Mouse (Mus musculus) hindbrain, embryonic 12.5 days (tissue): ENCODE data around the gene Rab3c. TPM values are rescaled to one million over a fixed set of nuclear protein-coding genes. Genes with fewer than 3 reads are reported as not detected.

Experiments
- ATAC-seq: fragments of 200-750 bp; cut with Nextera tagmentation; 2 replicates; pipeline ENCODE4 v1.8.0; 2017; ENCODE audit warnings: moderate TSS enrichment; ENCODE audit not compliant: low FRiP score
- H3K27ac ChIP-seq: fragments of 300-500 bp; sonication (generic); 2 replicates; pipeline ENCODE4 v1.5.1; 2016; ENCODE audit warnings: mild to moderate bottlenecking
- H3K27me3 ChIP-seq: fragments of 300-500 bp; sonication (generic); 2 replicates; pipeline ENCODE4 v1.6.1; 2016; ENCODE audit warnings: mild to moderate bottlenecking
- H3K36me3 ChIP-seq: fragments of 300-500 bp; sonication (generic); 2 replicates; pipeline ENCODE4 v1.6.1; 2016; ENCODE audit warnings: mild to moderate bottlenecking
- H3K4me1 ChIP-seq: fragments of 300-500 bp; sonication (generic); 2 replicates; pipeline ENCODE4 v1.6.1; 2016
- H3K4me2 ChIP-seq: fragments of 300-500 bp; sonication (generic); replicated peaks from 2 replicates; pipeline ENCODE4 v1.6.1; 2016; ENCODE audit warnings: mild to moderate bottlenecking
- H3K4me3 ChIP-seq: fragments of 300-500 bp; sonication (generic); 2 replicates; pipeline ENCODE4 v1.5.1; 2016; ENCODE audit warnings: mild to moderate bottlenecking
- H3K9ac ChIP-seq: fragments of 300-500 bp; sonication (generic); 2 replicates; pipeline ENCODE4 v1.6.1; 2016; ENCODE audit warnings: mild to moderate bottlenecking, moderate library complexity
- H3K9me3 ChIP-seq: fragments of 300-500 bp; sonication (generic); replicated peaks from 2 replicates; pipeline ENCODE4 v1.6.1; 2016; ENCODE audit warnings: mild to moderate bottlenecking
- WGBS: fragments of 180-500 bp; shearing (Covaris S2); methylation state at CpG from one replicate; pipeline ENCODE4 v1.1.7; 2016; 5-methylcytosine and 5-hydroxymethylcytosine counted together
- polyA plus RNA-seq: library from polyadenylated mRNA; unstranded; fragments of >200 nt; fragmentation: Nextera tagmentation; extraction: Ambion mirVana; gene quantifications from 2 replicates; pipeline ENCODE4 v1.2.1, GENCODE M21; 2016

Gene Rab3c
- polyA plus RNA-seq, 1 experiment from 2014 or later: 86.8 TPM

GRCm38 (mm10) chr13:110067149-110067548 is 213.6 kb downstream of the Rab3c start:
- no peak overlapping the region for H3K4me3 ChIP-seq
- no peaks in the 10 kb centered on the region for H3K27me3 ChIP-seq
- H3K4me1 ChIP-seq: peaks cover 10% of the 10 kb centered on the region
- no peak overlapping the region for H3K27ac ChIP-seq
- no peak overlapping the region for H3K9ac ChIP-seq
- H3K36me3 ChIP-seq: no peaks in the 10 kb centered on the region
- no peak for ATAC-seq
- no peaks in the 10 kb centered on the region for H3K9me3 ChIP-seq
- 86% methylated on average over 3 of the region's 3 CpGs for WGBS
- no peak overlapping the region for H3K4me2 ChIP-seq

GRCm38 (mm10) chr13:110066674-110067073 is 214.1 kb downstream of the Rab3c start:
- Histone ChIP-seq H3K27me3 (no peaks in the 10 kb centered on the region), H3K9ac (no peak overlapping the region), H3K36me3 (no peaks in the 10 kb centered on the region), H3K4me1 (peaks cover 13% of the 10 kb centered on the region), H3K4me3 (no peak overlapping the region), H3K9me3 (no peaks in the 10 kb centered on the region), H3K4me2 (no peak overlapping the region), H3K27ac (no peak overlapping the region)
- 86% methylated on average over 2 of the region's 2 CpGs for WGBS
- no peak for ATAC-seq

- ATAC-seq: peak; percentile 96
- peak overlapping the region; percentile 84 for H3K27ac ChIP-seq
- no peak overlapping the region for H3K4me3 ChIP-seq
- WGBS: 7% methylated on average over 9 of the region's 9 CpGs
- H3K4me2 ChIP-seq: peak overlapping the region; percentile 31
- peaks cover 13% of the 10 kb centered on the region for H3K4me1 ChIP-seq
- H3K36me3 ChIP-seq: no peaks in the 10 kb centered on the region
- no peaks in the 10 kb centered on the region for H3K9me3 ChIP-seq
- H3K27me3 ChIP-seq: no peaks in the 10 kb centered on the region
- H3K9ac ChIP-seq: no peak overlapping the region
Observed at GRCm38 (mm10) chr13:110062835-110063411, 217.9 kb downstream of the Rab3c start.

- Histone ChIP-seq H3K27me3 (no peaks in the 10 kb centered on the region), H3K4me2 (no peak overlapping the region), H3K36me3 (no peaks in the 10 kb centered on the region), H3K9me3 (no peaks in the 10 kb centered on the region), H3K9ac (no peak overlapping the region), H3K4me3 (no peak overlapping the region), H3K4me1 (peaks cover 13% of the 10 kb centered on the region), H3K27ac (peak overlapping the region; percentile 84)
- ATAC-seq: peak; percentile 26
- 67% methylated on average over 8 of the region's 8 CpGs for WGBS
Observed at GRCm38 (mm10) chr13:110062288-110062687, 218.5 kb downstream of the Rab3c start.

- WGBS: 76% methylated on average over 8 of the region's 8 CpGs
- no peak overlapping the region for H3K9ac ChIP-seq
- H3K36me3 ChIP-seq: no peaks in the 10 kb centered on the region
- H3K27ac ChIP-seq: no peak overlapping the region
- H3K27me3 ChIP-seq: no peaks in the 10 kb centered on the region
- no peak overlapping the region for H3K4me2 ChIP-seq
- 0 out of 2 replicates have a peak, but pooled peaks cover 3% of the 10 kb centered on the region for H3K4me1 ChIP-seq
- H3K9me3 ChIP-seq: no peaks in the 10 kb centered on the region
- no peak for ATAC-seq
- no peak overlapping the region for H3K4me3 ChIP-seq
Observed at GRCm38 (mm10) chr13:110054538-110054937, 226.3 kb downstream of the Rab3c start.

- H3K9ac ChIP-seq: no peak overlapping the region
- ATAC-seq: no peak
- WGBS: 67% methylated on average over 5 of the region's 5 CpGs
- no peaks in the 10 kb centered on the region for H3K4me1 ChIP-seq
- H3K27ac ChIP-seq: no peak overlapping the region
- H3K27me3 ChIP-seq: no peaks in the 10 kb centered on the region
- no peaks in the 10 kb centered on the region for H3K36me3 ChIP-seq
- no peak overlapping the region for H3K4me3 ChIP-seq
- H3K9me3 ChIP-seq: no peaks in the 10 kb centered on the region
- no peak overlapping the region for H3K4me2 ChIP-seq
Observed at GRCm38 (mm10) chr13:110048767-110049434, 231.9 kb downstream of the Rab3c start.

- H3K27me3 ChIP-seq: no peaks in the 10 kb centered on the region
- H3K27ac ChIP-seq: no peak overlapping the region
- ATAC-seq: no peak
- H3K9me3 ChIP-seq: no peaks in the 10 kb centered on the region
- no peaks in the 10 kb centered on the region for H3K4me1 ChIP-seq
- no peak overlapping the region for H3K4me2 ChIP-seq
- no peak overlapping the region for H3K4me3 ChIP-seq
- H3K9ac ChIP-seq: no peak overlapping the region
- WGBS: 73% methylated on average over 4 of the region's 4 CpGs
- H3K36me3 ChIP-seq: no peaks in the 10 kb centered on the region
Observed at GRCm38 (mm10) chr13:110044418-110044817, 236.4 kb downstream of the Rab3c start.

GRCm38 (mm10) chr13:110039779-110040498 is 240.9 kb downstream of the Rab3c start:
- Histone ChIP-seq H3K4me3 (no peak overlapping the region), H3K36me3 (no peaks in the 10 kb centered on the region), H3K27ac (no peak overlapping the region), H3K27me3 (no peaks in the 10 kb centered on the region), H3K4me1 (no peaks in the 10 kb centered on the region), H3K4me2 (no peak overlapping the region), H3K9ac (no peak overlapping the region), H3K9me3 (no peaks in the 10 kb centered on the region)
- no peak; the same call in 1 of the 2 replicates for ATAC-seq
- 78% methylated on average over 3 of the region's 3 CpGs for WGBS

- Histone ChIP-seq H3K9ac (no peak overlapping the region), H3K27ac (no peak overlapping the region), H3K36me3 (no peaks in the 10 kb centered on the region), H3K27me3 (no peaks in the 10 kb centered on the region), H3K4me2 (no peak overlapping the region), H3K4me1 (no peaks in the 10 kb centered on the region), H3K9me3 (no peaks in the 10 kb centered on the region), H3K4me3 (no peak overlapping the region)
- WGBS: 85% methylated on average over 9 of the region's 9 CpGs
- ATAC-seq: no peak
Observed at GRCm38 (mm10) chr13:110039170-110039569, 241.6 kb downstream of the Rab3c start.

GRCm38 (mm10) chr13:110038521-110038920 is 242.3 kb downstream of the Rab3c start:
- Histone ChIP-seq H3K27me3 (no peaks in the 10 kb centered on the region), H3K9me3 (no peaks in the 10 kb centered on the region), H3K27ac (no peak overlapping the region), H3K4me1 (no peaks in the 10 kb centered on the region), H3K36me3 (no peaks in the 10 kb centered on the region), H3K4me2 (no peak overlapping the region), H3K4me3 (no peak overlapping the region), H3K9ac (no peak overlapping the region)
- ATAC-seq: no peak
- WGBS: 96% methylated on average over 3 of the region's 3 CpGs

- no peak overlapping the region for H3K27ac ChIP-seq
- H3K4me1 ChIP-seq: no peaks in the 10 kb centered on the region
- no peak overlapping the region for H3K4me2 ChIP-seq
- 86% methylated on average over 6 of the region's 6 CpGs for WGBS
- H3K4me3 ChIP-seq: no peak overlapping the region
- no peak overlapping the region for H3K9ac ChIP-seq
- no peak for ATAC-seq
- no peaks in the 10 kb centered on the region for H3K36me3 ChIP-seq
- H3K9me3 ChIP-seq: no peaks in the 10 kb centered on the region
- no peaks in the 10 kb centered on the region for H3K27me3 ChIP-seq
Observed at GRCm38 (mm10) chr13:110034885-110035284, 245.9 kb downstream of the Rab3c start.

- Histone ChIP-seq H3K9me3 (no peaks in the 10 kb centered on the region), H3K27me3 (no peaks in the 10 kb centered on the region), H3K4me2 (no peak overlapping the region), H3K4me3 (no peak overlapping the region), H3K27ac (no peak overlapping the region), H3K9ac (no peak overlapping the region), H3K4me1 (no peaks in the 10 kb centered on the region), H3K36me3 (no peaks in the 10 kb centered on the region)
- ATAC-seq: no peak
- WGBS: 91% methylated on average over 7 of the region's 7 CpGs
Observed at GRCm38 (mm10) chr13:110034041-110034440, 246.8 kb downstream of the Rab3c start.
